8 mouse cellular contexts compared by ENCODE assay signal in genomic region chr4:141792554-141793281, GRCm38 (mm10). TPM values are rescaled to one million over a fixed set of nuclear protein-coding genes. Genes with fewer than 3 reads are reported as not detected.
DNase-seq lines count a peak whose midpoint lies in the region; ATAC-seq and TF ChIP-seq lines count a peak whose summit lies in the region.

No protein-coding gene starts in this region.

- H3K79me2 ChIP-seq in myocyte (ENCODE audit: control insufficient read depth, insufficient read depth) = peaks cover 14% of the 10 kb centered on the region

- ATAC-seq in intestine, embryonic 15.5 days = peak; percentile 0; the same call in 1 of the 2 replicates
- ATAC-seq in activated CD4-positive, CD25-positive, alpha-beta regulatory T cell, adult 4 months = no peak

- H3ac ChIP-seq in myocyte (ENCODE audit: control insufficient read depth, insufficient read length) = no peak overlapping the region

- H3K4me3 ChIP-seq in cerebellum, adult 2 months (replicated peaks; ENCODE audit: insufficient read depth, low read depth, low read length) = peak overlapping the region; percentile 76
- H3K4me3 ChIP-seq in intestine, embryonic 15.5 days (replicated peaks) = peak overlapping the region; percentile 68
- H3K4me3 ChIP-seq in myocyte = peak overlapping the region; percentile 46

- H3K36me3 ChIP-seq in intestine, embryonic 15.5 days = peaks cover 6% of the 10 kb centered on the region; the same call in 1 of the 2 replicates
- no peaks in the 10 kb centered on the region for H3K36me3 ChIP-seq in myocyte (ENCODE audit: control insufficient read depth, insufficient read depth)

- TF ChIP-seq POLR2A in cerebellum, adult 2 months (IDR thresholded peaks at IDR 0.05; ENCODE audit: borderline replicate concordance, insufficient read depth, low read length) = no peak
- TF ChIP-seq POLR2A in myocyte (IDR thresholded peaks at IDR 0.05; ENCODE audit: insufficient read length, low read depth) = no peak

- peaks cover 4% of the 10 kb centered on the region; the same call in 1 of the 2 replicates for H3K4me1 ChIP-seq in cerebellum, adult 2 months (ENCODE audit: control insufficient read depth, insufficient read depth, low read length)
- peaks cover 24% of the 10 kb centered on the region for H3K4me1 ChIP-seq in intestine, embryonic 15.5 days (replicated peaks)

- H3K9ac ChIP-seq in intestine, embryonic 15.5 days = peak overlapping the region; percentile 28; the same call in 1 of the 2 replicates

- no peak for DNase-seq in cerebellum, adult 2 months
- DNase-seq in cerebellum, postnatal 25 days = no peak
- peak; percentile 20 for DNase-seq in right cerebral cortex, adult 18-20 months
- no peak for DNase-seq in right cerebral cortex, postnatal 25 days
- no peak for DNase-seq in thymus, postnatal 25 days

- H3K4me2 ChIP-seq in intestine, embryonic 15.5 days (replicated peaks) = peak overlapping the region; percentile 60
- peak overlapping the region; percentile 74 for H3K4me2 ChIP-seq in myocyte (ENCODE audit: low read depth)

- no peaks in the 10 kb centered on the region for H3K27me3 ChIP-seq in cerebellum, adult 2 months (ENCODE audit: control insufficient read depth, insufficient read depth, low read length)
- no peaks in the 10 kb centered on the region for H3K27me3 ChIP-seq in intestine, embryonic 15.5 days (replicated peaks)
- no peaks in the 10 kb centered on the region for H3K27me3 ChIP-seq in myocyte (ENCODE audit: control insufficient read depth, insufficient read depth, insufficient read length)

- peak overlapping the region; percentile 49 for H3K27ac ChIP-seq in cerebellum, adult 2 months (ENCODE audit: insufficient read depth, low read length)
- peak overlapping the region; percentile 96 for H3K27ac ChIP-seq in intestine, embryonic 15.5 days

- TF ChIP-seq CTCF in cerebellum, adult 2 months (IDR thresholded peaks at IDR 0.05; ENCODE audit: borderline replicate concordance, insufficient read depth, low read depth, low read length) = no peak

- no peaks in the 10 kb centered on the region for H3K9me3 ChIP-seq in intestine, embryonic 15.5 days

- 9% methylated on average over 10 of the region's 10 CpGs for WGBS in cerebellum, adult 2 months
- 11% methylated on average over 10 of the region's 10 CpGs for WGBS in intestine, embryonic 15.5 days

TF ChIP-seq in myocyte, 11 proteins besides CTCF, POLR2A, EP300 and RAD21:
- no peak for TF ChIP-seq USF1 (IDR thresholded peaks at IDR 0.05; ENCODE audit: low read depth)
- TF ChIP-seq MAX (IDR thresholded peaks at IDR 0.05; ENCODE audit: low read depth) = no peak
- no peak for TF ChIP-seq MYOG (IDR thresholded peaks at IDR 0.05; ENCODE audit: control insufficient read depth in 1 of 3, insufficient read depth in 1 of 3, insufficient read length in 2 of 3, low read depth in 2 of 3)
- no peak for TF ChIP-seq REST (IDR thresholded peaks at IDR 0.05; ENCODE audit: insufficient read depth, insufficient read length)
- no peak for TF ChIP-seq MYOD1 (IDR thresholded peaks at IDR 0.05; ENCODE audit: control insufficient read depth in 1 of 3, insufficient read length in 2 of 3, low read depth in 2 of 3)
- no peak for TF ChIP-seq POLR2AphosphoS2 (IDR thresholded peaks at IDR 0.05; ENCODE audit: insufficient read length, low read depth)
- no peak for TF ChIP-seq TCF3 (IDR thresholded peaks at IDR 0.05; ENCODE audit: insufficient read length, low read depth)
- TF ChIP-seq TCF12 (IDR thresholded peaks at IDR 0.05; ENCODE audit: insufficient read depth, poor library complexity, severe bottlenecking) = no peak
- TF ChIP-seq CEBPB (IDR thresholded peaks at IDR 0.05; ENCODE audit: insufficient read depth, poor library complexity, severe bottlenecking) = no peak
- TF ChIP-seq E2F4 (IDR thresholded peaks at IDR 0.05; ENCODE audit: insufficient read depth) = no peak
- TF ChIP-seq SRF (IDR thresholded peaks at IDR 0.05; ENCODE audit: control insufficient read depth, insufficient read length, low read depth) = no peak

RNA-seq across cellular contexts. Expression of gene Casp9, which starts 0.7 kb away (rescaled TPM):
- 20.0 and 21.8 TPM in 2 replicates for polyA plus RNA-seq in cerebellum, adult 2 months (2012; rRNA removed)
- polyA plus RNA-seq in intestine, embryonic 15.5 days (2015; fragmentation: Nextera tagmentation; extraction: Ambion mirVana) = 21.8 and 22.2 TPM in 2 replicates
- polyA plus RNA-seq in myocyte (2012; fragmentation: generic; extraction: Trizol) = 15.2 TPM
- 1 to 10 TPM; 6.9 to 7.4 TPM for polyA plus RNA-seq in activated CD4-positive, CD25-positive, alpha-beta regulatory T cell, adult 4 months (2017; shearing (Covaris generic))

RNA-seq across cellular contexts. Expression of gene Dnajc16, which starts 2.0 kb away (rescaled TPM):
- 27.3 and 28.1 TPM in 2 replicates for polyA plus RNA-seq in cerebellum, adult 2 months (2012; rRNA removed)
- 4.2 and 4.4 TPM in 2 replicates for polyA plus RNA-seq in intestine, embryonic 15.5 days (2015; fragmentation: Nextera tagmentation; extraction: Ambion mirVana)
- polyA plus RNA-seq in myocyte (2012; fragmentation: generic; extraction: Trizol) = 9.5 TPM
- polyA plus RNA-seq in activated CD4-positive, CD25-positive, alpha-beta regulatory T cell, adult 4 months (2017; shearing (Covaris generic)) = 1 to 10 TPM; 5.1 to 5.4 TPM

RNA-seq across cellular contexts. Expression of gene Cela2a, which starts 33.2 kb away (rescaled TPM):
- 0.13 and 0.16 TPM in 2 replicates for polyA plus RNA-seq in cerebellum, adult 2 months (2012; rRNA removed)
- polyA plus RNA-seq in intestine, embryonic 15.5 days (2015; fragmentation: Nextera tagmentation; extraction: Ambion mirVana) = 131 and 571 TPM in 2 replicates
- polyA plus RNA-seq in myocyte (2012; fragmentation: generic; extraction: Trizol) = not detected
- polyA plus RNA-seq in activated CD4-positive, CD25-positive, alpha-beta regulatory T cell, adult 4 months (2017; shearing (Covaris generic)) = 1 to 10 TPM in 1 of 2 experiments, not detected in 1; 1.0 TPM

RNA-seq across cellular contexts. Expression of gene Agmat, which starts 46.2 kb away (rescaled TPM):
- 1.5 and 2.7 TPM in 2 replicates for polyA plus RNA-seq in cerebellum, adult 2 months (2012; rRNA removed)
- 36.7 and 41.9 TPM in 2 replicates for polyA plus RNA-seq in intestine, embryonic 15.5 days (2015; fragmentation: Nextera tagmentation; extraction: Ambion mirVana)
- polyA plus RNA-seq in myocyte (2012; fragmentation: generic; extraction: Trizol) = 0.72 TPM
- not detected for polyA plus RNA-seq in activated CD4-positive, CD25-positive, alpha-beta regulatory T cell, adult 4 months (2017; shearing (Covaris generic))

RNA-seq across cellular contexts. Expression of gene Ctrc, which starts 53.4 kb away (rescaled TPM):
- polyA plus RNA-seq in cerebellum, adult 2 months (2012; rRNA removed) = not detected in 2 replicates
- 0.45 and 0.97 TPM in 2 replicates for polyA plus RNA-seq in intestine, embryonic 15.5 days (2015; fragmentation: Nextera tagmentation; extraction: Ambion mirVana)
- not detected for polyA plus RNA-seq in myocyte (2012; fragmentation: generic; extraction: Trizol)
- not detected for polyA plus RNA-seq in activated CD4-positive, CD25-positive, alpha-beta regulatory T cell, adult 4 months (2017; shearing (Covaris generic))

Comparison
In these comparisons a context has a peak if more than half of its experiments do, and no peak if none do; other contexts are left out.
1. RNA of gene Cela2a, which starts 33.2 kb away (polyA plus RNA-seq): 131 to 571 TPM in intestine, embryonic 15.5 days; 1.0 TPM in activated CD4-positive, CD25-positive, alpha-beta regulatory T cell, adult 4 months, 0.13 to 0.16 TPM in cerebellum, adult 2 months and not detected in myocyte (single experiment); every median in the first group is over 10 times any median in the second.
2. Peak in every context shown above with its lines, with median percentiles within 50 percentile points of each other: H3K4me3 ChIP-seq.